Mouse (Mus musculus) midbrain, embryonic 11.5 days (tissue): ENCODE measurements around the gene Gm10799. TPM values are rescaled to one million over a fixed set of nuclear protein-coding genes. Genes with fewer than 3 reads are reported as not detected.
"Not testable (repeated sequence)": the region's sequence is repeated elsewhere in the genome, so short reads cannot be mapped to it uniquely, and the experiment has no call there.

Experiments used
- ATAC-seq: fragments of 200-750 bp; cut with Nextera tagmentation; 2 replicates; pipeline ENCODE4 v1.8.0; 2017; ENCODE audit warnings: moderate TSS enrichment, moderate library complexity; ENCODE audit not compliant: low FRiP score
- DNase-seq: peaks from one replicate; pipeline ENCODE4 v3.0.0; 2015; ENCODE audit warnings: low spot score; ENCODE audit errors: missing footprints
- H3K27ac ChIP-seq: fragments of 300-500 bp; sonication (generic); 2 replicates; pipeline ENCODE4 v1.5.1; 2014; ENCODE audit warnings: low read depth, low read length
- H3K27me3 ChIP-seq: fragments of 300-500 bp; sonication (generic); 2 replicates; pipeline ENCODE4 v1.6.1; 2014; ENCODE audit warnings: mild to moderate bottlenecking, low read length, moderate library complexity, mixed read lengths; ENCODE audit not compliant: control insufficient read depth, insufficient read depth
- H3K36me3 ChIP-seq: fragments of 300-500 bp; sonication (generic); 2 replicates; pipeline ENCODE4 v1.6.1; 2014; ENCODE audit warnings: mild to moderate bottlenecking, low read length, moderate library complexity, mixed read lengths; ENCODE audit not compliant: control insufficient read depth, insufficient read depth
- H3K4me1 ChIP-seq: fragments of 300-500 bp; sonication (generic); 2 replicates; pipeline ENCODE4 v1.6.1; 2014; ENCODE audit warnings: low read length; ENCODE audit not compliant: control insufficient read depth, insufficient read depth
- H3K4me2 ChIP-seq: fragments of 300-500 bp; sonication (generic); 2 replicates; pipeline ENCODE4 v1.6.1; 2014; ENCODE audit warnings: mild to moderate bottlenecking, moderate library complexity
- H3K4me3 ChIP-seq: fragments of 300-500 bp; sonication (generic); 2 replicates; pipeline ENCODE4 v1.5.1; 2014; ENCODE audit warnings: low read depth, low read length
- H3K9ac ChIP-seq: fragments of 300-500 bp; sonication (generic); 2 replicates; pipeline ENCODE4 v1.6.1; 2014; ENCODE audit warnings: low read length
- H3K9me3 ChIP-seq: fragments of 300-500 bp; sonication (generic); 2 replicates; pipeline ENCODE4 v1.6.1; 2016; ENCODE audit warnings: low read length; ENCODE audit not compliant: control insufficient read depth
- WGBS: fragments of 180-500 bp; shearing (Covaris S2); extraction: QIAGEN DNeasy Blood & Tissue Kit; methylation state at CpG from one replicate; pipeline ENCODE4 v1.1.7; 2014; 5-methylcytosine and 5-hydroxymethylcytosine counted together
- polyA plus RNA-seq: library from polyadenylated mRNA; unstranded; fragments of >200 nt; fragmentation: Nextera tagmentation; extraction: Ambion mirVana; gene quantifications from 2 replicates; pipeline ENCODE4 v1.2.1, GENCODE M21; 2014

Gm10799 gene
- polyA plus RNA-seq, 1 experiment from 2014 or later, result not detected

- not testable (repeated sequence) for H3K9me3 ChIP-seq, H3K4me1 ChIP-seq, H3K27ac ChIP-seq, ATAC-seq, H3K36me3 ChIP-seq, H3K4me3 ChIP-seq, H3K9ac ChIP-seq, H3K27me3 ChIP-seq, H3K4me2 ChIP-seq, DNase-seq
These were observed 15.7 kb upstream of the Gm10799 start for GRCm38 (mm10) chr2:104084027-104084426.

DNA sequence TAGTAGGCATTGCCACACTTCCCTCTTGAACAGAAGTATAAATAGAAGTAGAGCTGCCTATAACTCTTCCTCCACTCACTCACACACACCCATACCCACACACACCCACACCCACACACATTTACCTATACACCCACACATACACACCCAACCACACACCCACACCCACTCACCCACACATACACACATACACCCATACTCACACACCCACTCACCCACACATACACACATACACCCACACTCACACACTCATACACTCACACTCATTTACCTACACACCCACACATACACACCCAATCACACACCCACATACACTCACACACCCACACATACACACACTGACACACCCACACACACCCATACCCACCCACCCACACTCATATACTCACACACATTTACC lies 14.1 kb upstream of the Gm10799 start:
- Histone ChIP-seq H3K4me3 (no peak overlapping the region), H3K27me3 (no peaks in the 10 kb centered on the region), H3K4me2 (no peak overlapping the region), H3K4me1 (no peaks in the 10 kb centered on the region), H3K9me3 (no peaks in the 10 kb centered on the region), H3K9ac (no peak overlapping the region), H3K27ac (no peak overlapping the region), H3K36me3 (no peaks in the 10 kb centered on the region)
- no peak for DNase-seq
- no peak for ATAC-seq

GRCm38 (mm10) chr2:104081436-104082050 lies 13.2 kb upstream of the Gm10799 start:
- not testable (repeated sequence) for H3K4me3 ChIP-seq, H3K4me1 ChIP-seq, DNase-seq, H3K27me3 ChIP-seq, H3K9me3 ChIP-seq, ATAC-seq, H3K9ac ChIP-seq, H3K27ac ChIP-seq, H3K36me3 ChIP-seq, H3K4me2 ChIP-seq
- WGBS, result no CpG with 5 or more reads among the region's 1 CpGs

DNA sequence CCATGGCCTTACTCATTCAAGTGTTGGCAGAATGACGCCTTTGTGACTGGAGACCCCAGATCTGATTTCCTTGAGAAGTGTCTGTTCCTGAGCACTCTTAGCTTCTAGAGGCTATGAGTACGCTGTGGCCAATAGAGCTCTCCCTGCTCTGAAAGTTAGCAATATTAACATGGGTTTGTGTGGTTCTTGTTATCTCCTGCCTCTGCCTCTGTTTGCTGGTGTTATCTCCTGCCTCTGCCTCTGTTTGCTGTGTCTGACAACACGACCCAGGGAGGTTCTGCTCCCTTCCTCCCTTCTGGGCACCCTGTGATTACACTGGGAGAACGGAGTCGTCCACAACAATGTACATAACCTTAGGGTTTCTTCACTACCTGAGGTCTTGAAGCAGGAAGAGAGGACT lies 9.9 kb upstream of the Gm10799 start:
- H3K4me1 ChIP-seq, H3K27me3 ChIP-seq, DNase-seq, H3K27ac ChIP-seq, H3K9ac ChIP-seq, H3K4me2 ChIP-seq, H3K9me3 ChIP-seq, H3K4me3 ChIP-seq, ATAC-seq, H3K36me3 ChIP-seq: not testable (repeated sequence)
- WGBS, result 73% methylated on average over 5 of the region's 5 CpGs

- H3K27ac ChIP-seq, result no peak within 1 kb of the TSS
- H3K36me3 ChIP-seq, result no peaks in the 10 kb centered on the region
- peak within 1 kb of the TSS; percentile 27 for H3K4me3 ChIP-seq
- ATAC-seq, result peak; percentile 93
- H3K9me3 ChIP-seq, result no peaks in the 10 kb centered on the region
- H3K4me1 ChIP-seq, result peaks cover 2% of the 10 kb centered on the region; the same call in 1 of the 2 replicates
- no peaks in the 10 kb centered on the region for H3K27me3 ChIP-seq
- 0 out of 2 replicates have a peak within 1 kb of the TSS, but pooled peaks have one; percentile 12 for H3K9ac ChIP-seq
- H3K4me2 ChIP-seq, result peak within 1 kb of the TSS; percentile 38
- peak; percentile 95 for DNase-seq
- 11% methylated on average over 13 of the region's 13 CpGs for WGBS
These were observed 1.4 kb upstream of the Gm10799 start, which contains the start of gene Cd59b for GRCm38 (mm10) chr2:104069704-104070185. TSS of gene Cd59b (plus strand) at chr2:104069849.

GRCm38 (mm10) chr2:104065526-104065925 lies 2.8 kb downstream of the Gm10799 start, which contains the start of gene Gm10912:
TSS of gene Gm10912 (plus strand) at chr2:104065826.
- ATAC-seq, H3K9ac ChIP-seq, H3K27me3 ChIP-seq, H3K4me2 ChIP-seq, H3K27ac ChIP-seq, H3K4me1 ChIP-seq, H3K4me3 ChIP-seq, H3K9me3 ChIP-seq, H3K36me3 ChIP-seq: not testable (repeated sequence)
- WGBS, result 91% methylated on average over 5 of the region's 6 CpGs
- DNase-seq, result peak; percentile 44

DNA sequence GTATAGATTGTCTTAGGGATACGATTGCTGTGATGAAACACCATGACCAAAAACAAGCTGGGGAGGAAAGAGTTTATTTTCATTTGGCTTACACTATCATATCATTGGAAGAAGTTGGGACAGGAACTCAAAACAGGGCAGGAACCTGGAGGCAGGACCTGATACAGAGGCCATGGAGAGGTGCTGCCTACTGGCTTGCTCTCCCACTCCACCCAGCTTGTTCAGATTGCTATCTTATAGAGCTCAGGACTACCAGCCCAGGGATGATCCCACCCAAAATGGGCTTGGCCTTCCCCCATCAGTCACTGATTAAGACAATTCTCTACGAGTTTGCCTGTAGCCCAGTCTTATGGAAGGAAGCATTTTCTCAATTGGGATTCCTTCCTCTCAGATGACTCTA lies 4.2 kb downstream of the Gm10799 start:
- no peak overlapping the region for H3K9ac ChIP-seq
- no peaks in the 10 kb centered on the region for H3K36me3 ChIP-seq
- no peak overlapping the region for H3K27ac ChIP-seq
- no peak overlapping the region for H3K4me2 ChIP-seq
- DNase-seq (peak; percentile 44), ATAC-seq (no peak)
- H3K9me3 ChIP-seq, result no peaks in the 10 kb centered on the region
- H3K4me3 ChIP-seq, result no peak overlapping the region
- 78% methylated on average over 2 of the region's 2 CpGs for WGBS
- H3K27me3 ChIP-seq, result no peaks in the 10 kb centered on the region
- H3K4me1 ChIP-seq, result no peaks in the 10 kb centered on the region

DNA sequence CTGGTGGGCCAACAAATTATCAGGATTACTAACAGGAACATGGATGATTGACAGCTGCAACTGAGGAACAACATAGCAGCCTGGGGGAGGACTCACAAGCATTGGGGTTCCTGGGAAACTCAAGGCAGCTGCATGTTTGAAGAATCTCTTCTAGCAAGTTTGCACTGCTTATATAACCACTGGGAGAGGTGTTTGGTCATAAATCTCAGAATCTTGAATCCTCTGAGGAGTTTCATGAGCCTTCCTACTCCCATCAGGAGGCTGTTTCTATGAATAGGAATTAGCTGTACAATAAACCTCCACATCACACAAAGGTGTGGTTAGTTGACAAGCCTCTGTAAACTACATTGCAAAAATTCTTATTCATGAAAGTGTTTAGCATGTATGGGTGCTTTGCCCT lies 5.7 kb downstream of the Gm10799 start:
- H3K36me3 ChIP-seq, result no peaks in the 10 kb centered on the region
- H3K4me3 ChIP-seq, result no peak overlapping the region
- H3K27ac ChIP-seq, result no peak overlapping the region
- DNase-seq (no peak), ATAC-seq (no peak)
- H3K4me1 ChIP-seq, result no peaks in the 10 kb centered on the region
- H3K27me3 ChIP-seq, result no peaks in the 10 kb centered on the region
- H3K9me3 ChIP-seq, result no peaks in the 10 kb centered on the region
- H3K9ac ChIP-seq, result no peak overlapping the region
- H3K4me2 ChIP-seq, result no peak overlapping the region

- Histone ChIP-seq H3K4me1 (no peaks in the 10 kb centered on the region), H3K9me3 (no peaks in the 10 kb centered on the region), H3K27me3 (no peaks in the 10 kb centered on the region), H3K4me3 (no peak overlapping the region), H3K27ac (no peak overlapping the region), H3K4me2 (no peak overlapping the region), H3K36me3 (no peaks in the 10 kb centered on the region), H3K9ac (no peak overlapping the region)
- 98% methylated on average over 6 of the region's 6 CpGs for WGBS
- no peak for ATAC-seq
- DNase-seq, result peak; percentile 65
These were observed 7.4 kb downstream of the Gm10799 start for GRCm38 (mm10) chr2:104060996-104061395.
